Mouse (Mus musculus) testis, adult 2 months (tissue): ENCODE data around the gene Tm4sf4. TPM values are rescaled to one million over a fixed set of nuclear protein-coding genes. Genes with fewer than 3 reads are reported as not detected.

Experiments
- H3K27ac ChIP-seq: fragments of 200-500 bp; 2 replicates; pipeline ENCODE4 v1.5.1; 2012; ENCODE audit warnings: low read depth, low read length; ENCODE audit not compliant: control insufficient read depth, insufficient read depth
- H3K27me3 ChIP-seq: fragments of 200-500 bp; 2 replicates; pipeline ENCODE4 v1.6.1; 2012; ENCODE audit warnings: mild to moderate bottlenecking, low read length, moderate library complexity; ENCODE audit not compliant: control insufficient read depth, insufficient read depth
- H3K36me3 ChIP-seq: fragments of 200-500 bp; 2 replicates; pipeline ENCODE4 v1.6.1; 2012; ENCODE audit warnings: mild to moderate bottlenecking, low read length; ENCODE audit not compliant: control insufficient read depth, insufficient read depth
- H3K4me1 ChIP-seq: fragments of 200-500 bp; 2 replicates; pipeline ENCODE4 v1.6.1; 2012; ENCODE audit warnings: low read length; ENCODE audit not compliant: control insufficient read depth, insufficient read depth
- H3K4me3 ChIP-seq: fragments of 200-500 bp; 2 replicates; pipeline ENCODE4 v1.5.1; 2012; ENCODE audit warnings: low read depth, mild to moderate bottlenecking, low read length, moderate library complexity, mixed read lengths; ENCODE audit not compliant: control insufficient read depth
- CTCF ChIP-seq: fragments of 200-500 bp; IDR thresholded peaks from 2 replicates; pipeline ENCODE4 v1.5.1; 2012; ENCODE audit warnings: low read depth, mild to moderate bottlenecking, inconsistent platforms, low read length, moderate library complexity; ENCODE audit not compliant: control insufficient read depth, insufficient read depth, insufficient replicate concordance
- POLR2A ChIP-seq: fragments of 200-500 bp; IDR thresholded peaks from 2 replicates; pipeline ENCODE4 v1.6.1; 2012; ENCODE audit warnings: low read depth, mild to moderate bottlenecking, inconsistent platforms, low read length, moderate library complexity; ENCODE audit not compliant: control insufficient read depth
- polyA plus RNA-seq: library from polyadenylated mRNA; depleted of rRNA; stranded (reverse); fragments of >200 nt; gene quantifications from 2 replicates; pipeline ENCODE4 v1.2.3, GENCODE M21; 2012; rRNA removed

Tm4sf4 gene
- polyA plus RNA-seq: 2.8 and 3.2 TPM in 2 replicates

DNA sequence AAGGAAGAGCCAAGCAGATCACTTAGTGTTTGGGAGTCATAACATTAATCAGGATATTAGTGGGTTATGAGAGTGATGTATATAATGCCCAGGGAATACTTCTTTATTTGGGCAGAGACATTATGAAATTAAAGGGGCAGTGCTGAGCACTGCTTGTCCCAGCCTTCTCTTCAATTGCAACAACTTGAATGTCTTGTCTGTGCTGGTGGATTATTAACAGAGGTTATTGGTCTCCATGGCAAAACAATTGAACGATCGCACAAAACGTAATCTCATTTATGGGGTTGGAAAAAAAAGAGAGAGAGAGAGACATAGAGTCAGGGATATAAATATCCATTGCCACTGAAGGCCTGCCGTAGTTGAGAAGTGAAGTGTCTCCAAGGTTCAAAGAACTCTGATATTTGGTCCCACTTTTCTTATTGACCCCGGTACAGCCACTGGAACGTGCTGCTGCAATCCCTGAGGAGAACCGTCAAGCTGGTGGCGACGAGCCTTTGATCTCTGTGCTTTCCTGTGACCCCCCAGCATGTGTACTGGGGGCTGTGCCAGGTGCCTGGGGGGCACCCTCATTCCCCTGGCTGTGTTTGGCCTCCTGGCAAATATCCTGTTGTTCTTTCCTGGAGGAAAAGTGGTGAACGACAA is at the start of gene Tm4sf4:
Gene Tm4sf4, plus strand, starts transcription at position 226 of the 642 bp plus-strand sequence.
- Histone ChIP-seq H3K4me3 (no peak within 1 kb of the TSS), H3K27ac (no peak within 1 kb of the TSS), H3K36me3 (no peaks in the 10 kb centered on the region), H3K27me3 (no peaks in the 10 kb centered on the region), H3K4me1 (no peaks in the 10 kb centered on the region)
- TF ChIP-seq POLR2A (no peak), CTCF (no peak)

DNA sequence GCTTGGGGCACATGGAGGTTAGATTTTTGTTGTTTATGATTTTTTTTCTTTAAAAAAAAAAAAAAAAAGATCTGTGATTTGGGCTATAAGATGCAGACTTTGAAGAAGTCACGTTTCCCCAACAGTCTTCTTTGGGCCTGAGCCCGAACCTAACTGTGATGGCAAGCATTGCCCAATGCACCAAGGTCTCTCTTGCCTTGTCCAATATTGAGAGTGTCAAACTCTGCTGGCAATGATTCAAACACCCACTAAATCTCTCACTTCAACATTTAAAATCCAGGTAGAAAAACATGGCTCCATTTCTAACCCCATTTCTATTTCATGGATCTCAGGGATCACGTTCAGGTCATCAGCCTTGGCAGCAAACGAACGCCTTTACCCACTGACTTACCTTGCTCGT is 38.7 kb upstream of the Tm4sf4 start:
- H3K27ac ChIP-seq: no peak overlapping the region
- TF ChIP-seq POLR2A: no peak
- no peak for TF ChIP-seq CTCF

DNA sequence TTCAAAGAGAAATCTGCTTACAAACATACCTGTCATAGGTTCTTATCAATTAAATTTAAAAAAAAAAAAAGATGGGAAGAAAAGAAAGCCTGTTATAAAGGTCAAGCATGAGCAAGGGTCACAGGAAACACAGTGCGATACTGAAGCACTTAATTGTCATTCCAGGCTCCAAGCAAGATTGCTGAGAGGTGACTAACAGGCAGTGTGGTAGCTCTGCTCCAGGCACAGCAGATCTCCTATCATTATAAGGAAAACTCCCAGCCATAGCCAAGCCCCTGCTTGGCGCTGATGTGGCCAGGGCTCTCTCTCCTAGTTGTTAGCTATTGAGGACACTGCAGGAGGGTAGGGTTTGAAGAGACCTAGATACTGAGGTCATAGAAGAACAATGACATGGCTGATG is 38.2 kb upstream of the Tm4sf4 start:
- Histone ChIP-seq H3K36me3 (no peaks in the 10 kb centered on the region), H3K27ac (no peak overlapping the region), H3K4me3 (peak overlapping the region; percentile 32; the same call in 1 of the 2 replicates), H3K27me3 (no peaks in the 10 kb centered on the region), H3K4me1 (no peaks in the 10 kb centered on the region)
- TF ChIP-seq CTCF (no peak), POLR2A (no peak)

More for the DNA sequence above, 38.7 kb upstream of the Tm4sf4 start:
- no peak overlapping the region for H3K4me3 ChIP-seq
- H3K4me1 ChIP-seq: no peaks in the 10 kb centered on the region
- no peaks in the 10 kb centered on the region for H3K27me3 ChIP-seq
- H3K36me3 ChIP-seq: no peaks in the 10 kb centered on the region

DNA sequence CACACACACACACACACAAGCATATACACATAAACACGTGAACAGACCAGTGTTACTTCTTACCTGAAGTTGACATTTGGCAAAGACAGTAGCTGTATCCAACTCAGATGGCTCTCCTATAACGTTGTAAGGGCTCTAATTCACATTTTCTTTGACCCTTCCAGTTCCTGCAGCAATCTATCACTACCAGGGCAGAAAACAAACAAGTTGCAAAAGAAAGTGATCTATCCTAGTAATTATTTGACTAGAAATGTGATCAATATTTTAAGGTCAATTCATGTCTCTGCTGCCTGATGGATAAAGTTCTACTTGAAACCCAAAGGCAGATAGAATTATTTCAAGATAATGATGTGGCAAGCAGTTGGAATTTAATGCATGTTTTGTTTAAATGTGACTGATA is 37.5 kb upstream of the Tm4sf4 start:
- no peak overlapping the region for H3K4me3 ChIP-seq
- no peaks in the 10 kb centered on the region for H3K36me3 ChIP-seq
- no peaks in the 10 kb centered on the region for H3K27me3 ChIP-seq
- H3K27ac ChIP-seq: no peak overlapping the region
- H3K4me1 ChIP-seq: no peaks in the 10 kb centered on the region
- TF ChIP-seq CTCF (no peak), POLR2A (no peak)

DNA sequence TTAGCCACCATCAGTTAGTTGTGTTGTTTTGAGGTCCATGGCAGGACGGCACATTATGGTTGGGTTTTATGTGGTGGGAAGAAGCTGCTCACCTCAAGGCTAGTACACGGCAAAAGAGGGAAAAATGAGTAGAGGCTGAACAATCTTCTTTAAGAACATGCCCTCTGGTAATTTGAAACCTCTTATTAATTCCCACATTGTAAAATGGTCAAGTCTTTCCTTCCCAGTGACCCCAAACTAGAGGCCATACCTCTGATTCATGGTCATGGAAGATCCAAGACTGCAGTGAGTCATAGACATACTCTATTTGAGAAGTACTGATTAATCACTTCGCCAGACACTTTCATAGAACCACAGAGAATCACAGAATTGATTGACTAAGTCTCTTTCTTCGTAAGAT is 13.6 kb upstream of the Tm4sf4 start:
- Histone ChIP-seq H3K27me3 (no peaks in the 10 kb centered on the region), H3K4me1 (no peaks in the 10 kb centered on the region), H3K27ac (no peak overlapping the region), H3K36me3 (no peaks in the 10 kb centered on the region), H3K4me3 (no peak overlapping the region)
- TF ChIP-seq CTCF (no peak), POLR2A (no peak)

DNA sequence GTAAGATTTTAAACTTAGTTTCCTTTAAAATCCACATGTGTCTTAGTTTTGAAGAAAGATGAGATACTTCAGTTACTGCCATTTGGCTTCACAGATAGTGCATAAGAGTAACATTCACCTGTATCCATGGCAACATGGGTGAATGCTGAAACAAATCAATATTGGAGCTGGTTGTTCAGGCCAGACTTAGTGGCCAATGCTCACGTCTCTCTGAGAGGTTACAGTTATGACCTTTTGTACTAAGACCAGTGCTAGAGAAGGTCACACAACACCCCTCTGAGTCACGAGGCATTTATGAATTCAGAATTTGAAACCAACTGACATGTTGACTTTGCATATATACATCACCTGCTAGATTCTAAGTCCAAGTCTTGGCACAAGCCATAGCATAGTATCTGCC is 4.9 kb upstream of the Tm4sf4 start:
- Histone ChIP-seq H3K27ac (no peak overlapping the region), H3K36me3 (no peaks in the 10 kb centered on the region), H3K4me1 (no peaks in the 10 kb centered on the region), H3K27me3 (no peaks in the 10 kb centered on the region), H3K4me3 (no peak overlapping the region)
- TF ChIP-seq CTCF (no peak), POLR2A (no peak)

DNA sequence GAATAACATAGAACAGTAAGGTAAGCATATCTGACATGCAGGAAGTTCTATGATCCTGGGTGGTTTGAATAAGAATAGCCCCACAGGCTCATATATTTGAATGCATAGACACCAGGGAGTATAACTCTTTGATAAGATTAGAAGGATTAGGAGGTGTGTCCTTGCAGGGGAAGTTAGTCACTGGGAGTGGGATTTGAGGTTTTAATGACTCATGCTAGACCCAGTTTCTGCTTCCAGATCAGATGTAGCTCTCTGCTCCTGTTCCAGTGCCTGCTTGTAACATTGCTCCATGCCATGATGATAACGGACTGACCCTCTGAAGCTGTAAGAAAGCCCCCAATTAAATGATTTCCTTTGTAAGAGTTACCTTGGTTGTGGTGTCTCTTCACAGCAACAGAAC is 4.5 kb upstream of the Tm4sf4 start:
- TF ChIP-seq CTCF (no peak), POLR2A (no peak)
- Histone ChIP-seq H3K27me3 (no peaks in the 10 kb centered on the region), H3K4me3 (no peak overlapping the region), H3K36me3 (no peaks in the 10 kb centered on the region), H3K27ac (no peak overlapping the region), H3K4me1 (no peaks in the 10 kb centered on the region)

DNA sequence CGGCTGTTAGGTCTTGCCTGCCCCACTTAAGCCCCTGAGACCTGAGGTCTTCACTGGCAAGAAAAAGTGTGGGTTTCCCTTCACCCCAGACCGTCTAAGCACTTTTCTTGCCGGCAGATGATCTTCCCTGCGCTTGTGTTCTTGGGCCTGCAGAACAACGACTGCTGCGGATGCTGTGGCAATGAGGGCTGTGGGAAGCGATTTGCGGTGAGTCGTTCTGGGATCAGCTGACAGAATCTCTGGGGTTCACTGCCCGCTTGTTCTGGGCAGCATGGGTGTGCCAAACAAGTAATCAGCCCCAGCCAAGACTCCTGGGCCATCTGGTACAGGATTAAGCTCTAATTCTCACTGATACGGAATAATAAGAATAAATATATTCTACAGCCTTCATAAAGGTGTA is 1.2 kb downstream of the Tm4sf4 start:
- no peak overlapping the region for H3K27ac ChIP-seq
- no peak for TF ChIP-seq CTCF
- no peak for TF ChIP-seq POLR2A
- H3K36me3 ChIP-seq: no peaks in the 10 kb centered on the region
- H3K27me3 ChIP-seq: no peaks in the 10 kb centered on the region
- H3K4me3 ChIP-seq: no peak overlapping the region
- H3K4me1 ChIP-seq: no peaks in the 10 kb centered on the region
